Mouse (Mus musculus) ES-E14 (cell line): ENCODE measurements around the gene Fahd1.

Experiments used
- CHD2 ChIP-seq: IDR thresholded peaks from 2 replicates; pipeline ENCODE4 v1.6.1; 2014; ENCODE audit warnings: mild to moderate bottlenecking, low read depth, low read length, inconsistent platforms
- HCFC1 ChIP-seq: IDR thresholded peaks from 2 replicates; pipeline ENCODE4 v1.6.1; 2012; ENCODE audit warnings: low read length, inconsistent platforms, borderline replicate concordance; ENCODE audit not compliant: insufficient read depth
- MAFK ChIP-seq: IDR thresholded peaks from 2 replicates; pipeline ENCODE4 v1.6.1; 2014; ENCODE audit warnings: mild to moderate bottlenecking, low read depth, low read length, inconsistent platforms; ENCODE audit not compliant: insufficient read depth
- ZC3H11A ChIP-seq: IDR thresholded peaks from 2 replicates; pipeline ENCODE4 v1.6.1; 2012; ENCODE audit warnings: low read depth, mild to moderate bottlenecking, inconsistent platforms, low read length, borderline replicate concordance

GRCm38 (mm10) chr17:24886932-24887271, 36.7 kb upstream of the Fahd1 start:
- TF ChIP-seq MAFK, result no peak
- no peak for TF ChIP-seq ZC3H11A
- no peak; the same call in 1 of the 2 replicates for TF ChIP-seq HCFC1
- TF ChIP-seq CHD2, result no peak
